Mouse (Mus musculus): ENCODE data around the gene Tcf12. TPM values are rescaled to one million over a fixed set of nuclear protein-coding genes. Genes with fewer than 3 reads are reported as not detected.

The Tcf12 gene
- polyA plus RNA-seq, 1 experiment, result 70.9 TPM

- TF ChIP-seq GATA1 (IDR thresholded peaks at IDR 0.05; ENCODE audit: low read length), result no peak
These were observed 250.0 kb downstream of the Tcf12 start for GRCm38 (mm10) chr9:71861629-71862028.

- no peak for TF ChIP-seq GATA1 (IDR thresholded peaks at IDR 0.05; ENCODE audit: low read length)
These were observed 253.7 kb downstream of the Tcf12 start for GRCm38 (mm10) chr9:71857926-71858325.

- TF ChIP-seq GATA1 (IDR thresholded peaks at IDR 0.05; ENCODE audit: low read length), result no peak
These were observed 257.8 kb downstream of the Tcf12 start for GRCm38 (mm10) chr9:71853904-71854303.

GRCm38 (mm10) chr9:71850283-71850682 is 261.4 kb downstream of the Tcf12 start:
- no peak for TF ChIP-seq GATA1 (IDR thresholded peaks at IDR 0.05; ENCODE audit: low read length)

GRCm38 (mm10) chr9:71848392-71848791 is 263.3 kb downstream of the Tcf12 start:
- TF ChIP-seq GATA1 (IDR thresholded peaks at IDR 0.05; ENCODE audit: low read length), result no peak

- TF ChIP-seq GATA1 (IDR thresholded peaks at IDR 0.05; ENCODE audit: low read length), result no peak
These were observed 263.8 kb downstream of the Tcf12 start for GRCm38 (mm10) chr9:71847921-71848320.

- TF ChIP-seq GATA1 (IDR thresholded peaks at IDR 0.05; ENCODE audit: low read length), result no peak
These were observed 269.8 kb downstream of the Tcf12 start for GRCm38 (mm10) chr9:71841850-71842249.

GRCm38 (mm10) chr9:71837366-71837765 is 274.3 kb downstream of the Tcf12 start:
- TF ChIP-seq GATA1 (IDR thresholded peaks at IDR 0.05; ENCODE audit: low read length), result no peak

- TF ChIP-seq GATA1 (IDR thresholded peaks at IDR 0.05; ENCODE audit: low read length), result no peak
These were observed 275.3 kb downstream of the Tcf12 start for GRCm38 (mm10) chr9:71836366-71836765.

- no peak for TF ChIP-seq GATA1 (IDR thresholded peaks at IDR 0.05; ENCODE audit: low read length)
These were observed 276.4 kb downstream of the Tcf12 start for GRCm38 (mm10) chr9:71835203-71835815.

- no peak for TF ChIP-seq GATA1 (IDR thresholded peaks at IDR 0.05; ENCODE audit: low read length)
These were observed 277.0 kb downstream of the Tcf12 start for GRCm38 (mm10) chr9:71834707-71835106.

GRCm38 (mm10) chr9:71831756-71832699 is 279.6 kb downstream of the Tcf12 start:
- no peak for TF ChIP-seq GATA1 (IDR thresholded peaks at IDR 0.05; ENCODE audit: low read length)

GRCm38 (mm10) chr9:71830994-71831393 is 280.7 kb downstream of the Tcf12 start:
- no peak for TF ChIP-seq GATA1 (IDR thresholded peaks at IDR 0.05; ENCODE audit: low read length)

- TF ChIP-seq GATA1 (IDR thresholded peaks at IDR 0.05; ENCODE audit: low read length), result no peak
These were observed 281.3 kb downstream of the Tcf12 start for GRCm38 (mm10) chr9:71830365-71830764.

- no peak for TF ChIP-seq GATA1 (IDR thresholded peaks at IDR 0.05; ENCODE audit: low read length)
These were observed 281.9 kb downstream of the Tcf12 start for GRCm38 (mm10) chr9:71829753-71830152.

GRCm38 (mm10) chr9:71829137-71829536 is 282.5 kb downstream of the Tcf12 start:
- no peak for TF ChIP-seq GATA1 (IDR thresholded peaks at IDR 0.05; ENCODE audit: low read length)

GRCm38 (mm10) chr9:71827371-71827770 is 284.3 kb downstream of the Tcf12 start:
- no peak for TF ChIP-seq GATA1 (IDR thresholded peaks at IDR 0.05; ENCODE audit: low read length)

Data from G1E-ER4 (cell line).